Mouse (Mus musculus): ENCODE measurements at regions not wholly inside any gene's neighbourhood (a gene's known extent, or its start where the extent isn't known, plus 50 kb on each side); places are given as distances from the start of the nearest gene placed in this dataset.

DNA sequence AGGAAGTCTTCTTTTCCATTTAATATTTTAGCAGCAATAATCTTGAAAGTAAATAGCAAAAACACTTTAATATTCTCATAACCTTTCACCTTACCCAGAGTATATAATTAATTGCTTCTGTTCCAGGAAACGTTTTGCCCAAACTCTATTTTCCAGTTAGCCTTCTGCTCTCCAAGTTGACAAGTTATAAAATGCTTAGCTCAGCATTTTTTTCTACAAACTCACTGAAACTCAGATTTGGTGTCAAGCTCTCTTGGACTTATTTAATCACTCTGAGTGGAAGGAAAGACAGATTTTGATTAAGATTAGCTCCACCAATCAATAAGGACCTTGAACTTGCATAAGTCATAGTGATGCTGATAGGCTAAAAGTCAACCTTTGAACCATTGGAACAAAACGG is 528.8 kb upstream of the Itga1 start:
- TF ChIP-seq POLR2A (IDR thresholded peaks at IDR 0.05; ENCODE audit: low read depth, low read length): no peak
- no peak for TF ChIP-seq CTCF (IDR thresholded peaks at IDR 0.05; ENCODE audit: extremely low read depth, insufficient read length, insufficient replicate concordance, low read depth, low read length)
